Mouse (Mus musculus): ENCODE data around the gene Lgals7.

Gene Lgals7

DNA sequence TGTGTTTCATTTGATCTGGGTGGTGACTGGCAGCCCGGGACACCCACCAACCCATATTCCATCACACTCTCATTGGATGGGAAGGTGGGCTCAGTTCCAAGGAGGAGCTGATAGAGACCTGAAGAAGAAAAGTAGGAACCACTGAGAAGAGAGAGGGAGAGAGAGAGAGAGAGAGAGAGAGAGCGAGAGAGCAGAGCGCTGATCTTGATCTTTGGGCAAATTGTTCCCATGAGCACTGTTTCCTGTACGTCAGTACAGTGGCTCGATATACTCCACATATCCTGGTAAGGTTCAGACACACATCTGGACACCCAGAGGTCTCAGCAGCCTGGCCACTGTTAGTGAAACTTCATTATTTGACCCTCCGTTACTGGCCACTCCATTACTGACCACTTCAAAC is at the start of gene Lgals7:
Lgals7 (plus strand) TSS at position 314 of the 400 bp plus-strand sequence.
- DNase-seq, result no peak

DNA sequence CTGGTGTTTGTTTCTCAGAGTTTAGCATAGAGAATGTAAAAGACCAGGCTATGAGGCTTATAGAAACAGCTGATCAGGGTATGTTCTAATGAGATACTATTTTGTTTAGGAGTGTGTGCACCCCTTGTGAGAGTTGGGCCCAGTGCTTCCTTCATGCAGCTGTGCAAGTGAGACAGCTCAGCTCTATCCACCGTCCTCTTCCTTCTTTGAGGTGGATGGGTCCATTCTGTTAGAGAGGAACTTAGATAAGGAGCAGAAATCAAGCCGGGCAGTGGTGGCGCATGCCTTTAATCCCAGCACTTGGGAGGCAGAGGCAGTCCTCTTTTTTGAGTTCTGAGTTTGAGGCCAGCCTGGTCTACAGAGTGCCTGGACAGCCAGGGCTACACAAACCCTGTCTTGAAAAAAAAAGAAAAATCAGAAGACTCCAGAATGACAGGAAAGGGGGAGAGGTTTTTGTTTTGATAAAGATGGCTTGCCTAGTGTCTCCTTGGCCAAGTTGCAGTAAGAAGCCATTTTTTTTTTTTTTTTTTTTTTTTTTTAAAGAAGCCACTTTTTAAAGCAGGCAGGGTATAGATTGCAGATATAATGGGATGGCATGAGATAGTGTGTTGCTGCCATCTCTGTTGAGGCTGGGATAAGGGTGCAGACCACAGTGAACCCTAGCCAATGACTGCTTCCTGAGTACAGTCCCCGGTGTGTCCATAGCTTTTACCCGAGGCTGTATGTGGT is 49.2 kb upstream of the Lgals7 start:
- no peak for DNase-seq

DNA sequence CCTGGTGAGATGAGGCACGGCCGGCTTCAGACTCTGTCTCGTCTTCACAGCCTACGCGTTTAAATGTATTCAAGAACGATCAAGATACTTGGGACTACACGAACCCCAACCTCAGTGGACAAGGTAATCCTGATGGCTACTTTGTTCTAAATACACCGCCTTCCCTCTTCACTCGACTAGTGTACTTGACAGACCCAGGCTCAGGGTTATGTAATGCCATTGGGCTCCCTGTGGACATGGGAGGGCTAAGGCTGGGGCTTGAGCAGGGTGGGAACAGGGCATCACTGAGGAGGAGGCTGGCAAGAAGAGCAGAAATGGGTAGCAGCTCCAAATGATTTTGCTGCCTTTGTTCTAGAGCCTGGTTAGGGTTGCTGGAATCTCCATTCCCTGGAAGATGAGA is 48.4 kb upstream of the Lgals7 start:
- no peak for DNase-seq

DNA sequence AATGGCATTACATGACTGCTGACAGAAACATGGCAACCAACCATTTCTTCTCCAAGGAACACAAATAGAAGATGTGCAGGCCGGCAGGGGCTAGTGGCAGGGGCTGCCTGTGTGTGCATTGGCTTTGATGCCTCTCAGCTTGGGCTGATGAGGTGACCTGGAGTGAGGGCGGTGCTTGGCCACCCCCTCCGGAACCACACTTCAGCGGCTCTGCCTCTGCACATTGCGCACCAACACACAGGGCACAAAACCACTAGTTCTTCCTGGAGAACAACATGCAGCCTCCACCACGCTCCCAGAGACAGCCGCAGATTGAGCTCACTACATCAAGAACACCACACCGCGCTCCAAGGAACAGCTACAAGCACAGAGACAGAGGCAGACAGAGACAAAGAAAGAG is 47.5 kb upstream of the Lgals7 start:
- no peak for DNase-seq

DNA sequence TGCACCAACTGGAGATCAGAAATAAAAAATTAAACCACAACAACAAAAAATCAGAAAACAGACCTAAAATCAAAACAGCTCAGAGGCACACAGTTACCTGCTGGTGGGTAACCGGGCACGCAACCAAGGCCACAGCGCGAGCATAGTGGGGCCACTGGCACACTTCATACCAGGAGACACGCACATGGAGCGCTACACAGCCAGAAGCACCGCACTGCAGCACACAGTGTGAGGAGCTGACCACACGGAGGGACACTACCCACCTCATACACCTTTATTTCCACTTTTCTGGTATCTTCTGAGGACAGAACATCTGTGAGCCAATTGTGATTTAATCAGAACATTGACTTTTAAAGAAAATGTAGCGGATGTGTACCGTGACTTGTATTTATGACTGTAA is 46.7 kb upstream of the Lgals7 start:
- DNase-seq, result no peak

DNA sequence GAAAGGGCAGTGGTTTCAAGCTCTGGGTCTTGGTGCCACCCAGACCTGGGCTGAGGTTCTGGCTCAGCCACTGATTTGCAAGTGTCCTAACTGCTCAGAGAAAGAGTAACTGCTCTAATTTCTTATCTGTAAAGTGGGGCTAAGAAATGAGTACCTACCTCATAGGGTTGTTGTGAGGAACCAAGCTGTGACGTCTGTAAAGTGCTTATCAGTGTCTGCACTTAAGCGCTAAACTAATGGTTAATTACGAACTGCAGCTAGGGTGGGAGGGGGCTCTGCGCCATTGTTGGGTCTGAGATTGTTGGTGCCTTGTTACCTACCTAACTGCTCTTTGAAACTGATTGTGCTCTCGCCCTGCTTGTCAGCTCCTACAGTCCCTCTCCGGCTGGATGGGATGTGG is 46.1 kb upstream of the Lgals7 start:
- DNase-seq, result no peak

DNA sequence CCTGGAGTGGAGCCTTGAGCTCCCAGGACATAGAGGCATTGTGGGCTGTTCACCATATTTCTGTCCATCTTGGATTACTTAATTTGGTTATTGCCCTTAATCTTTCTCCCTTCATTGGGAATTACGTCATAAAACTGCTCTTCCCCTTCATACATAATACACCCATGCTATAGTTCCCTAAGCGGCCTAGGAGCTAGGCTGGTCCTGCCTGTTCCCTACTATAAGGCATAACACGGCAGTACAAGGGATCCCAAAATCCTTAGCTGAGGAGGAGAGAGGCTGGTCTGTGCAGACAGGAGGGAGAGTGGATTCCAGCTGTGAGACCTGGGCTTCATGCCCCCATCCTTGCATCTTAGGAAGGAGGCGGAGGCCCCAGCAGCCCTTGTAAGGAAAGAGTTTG is 45.7 kb upstream of the Lgals7 start:
- no peak for DNase-seq

DNA sequence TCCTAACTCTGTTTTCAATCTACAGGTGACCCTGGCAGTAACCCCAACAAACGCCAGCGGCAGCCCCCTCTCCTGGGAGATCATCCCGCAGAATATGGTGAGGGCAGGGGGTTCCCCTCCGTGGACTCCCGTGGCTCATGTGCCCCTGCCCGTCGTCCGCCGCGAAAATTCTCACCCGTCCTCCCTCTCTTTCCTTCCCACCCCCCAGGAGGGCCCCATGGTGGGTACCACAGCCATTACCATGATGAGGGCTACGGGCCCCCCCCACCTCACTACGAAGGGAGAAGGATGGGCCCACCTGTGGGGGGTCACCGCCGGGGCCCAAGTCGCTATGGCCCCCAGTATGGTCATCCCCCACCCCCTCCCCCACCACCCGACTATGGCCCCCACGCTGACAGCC is 45.2 kb upstream of the Lgals7 start:
- DNase-seq, result no peak

DNA sequence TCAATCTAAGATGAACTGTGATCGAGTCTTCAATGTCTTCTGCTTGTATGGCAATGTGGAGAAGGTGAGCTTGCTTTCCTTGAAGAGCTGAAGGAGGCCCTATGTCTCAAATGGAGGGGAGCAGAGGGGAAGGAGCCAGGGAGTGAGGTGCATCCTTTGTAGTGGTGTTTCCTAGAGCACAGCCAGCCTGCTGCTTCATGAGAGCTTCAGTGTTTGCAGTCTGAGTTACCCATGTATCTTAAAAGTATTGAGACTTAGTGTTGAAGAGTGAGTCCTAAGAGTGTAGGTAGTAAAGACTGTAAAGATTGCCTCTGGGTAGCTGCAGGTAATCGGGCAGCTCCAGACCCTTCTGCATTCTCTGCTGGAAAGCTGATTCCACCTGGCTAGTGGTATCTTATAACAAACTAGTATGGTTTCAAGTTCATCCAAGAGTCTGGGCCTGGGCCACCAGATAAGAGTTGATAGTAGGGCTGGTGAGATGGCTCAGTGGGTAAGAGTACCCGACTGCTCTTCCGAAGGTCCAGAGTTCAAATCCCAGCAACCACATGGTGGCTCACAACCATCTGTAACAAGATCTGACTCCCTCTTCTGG is 44.7 kb upstream of the Lgals7 start:
- no peak for DNase-seq

DNA sequence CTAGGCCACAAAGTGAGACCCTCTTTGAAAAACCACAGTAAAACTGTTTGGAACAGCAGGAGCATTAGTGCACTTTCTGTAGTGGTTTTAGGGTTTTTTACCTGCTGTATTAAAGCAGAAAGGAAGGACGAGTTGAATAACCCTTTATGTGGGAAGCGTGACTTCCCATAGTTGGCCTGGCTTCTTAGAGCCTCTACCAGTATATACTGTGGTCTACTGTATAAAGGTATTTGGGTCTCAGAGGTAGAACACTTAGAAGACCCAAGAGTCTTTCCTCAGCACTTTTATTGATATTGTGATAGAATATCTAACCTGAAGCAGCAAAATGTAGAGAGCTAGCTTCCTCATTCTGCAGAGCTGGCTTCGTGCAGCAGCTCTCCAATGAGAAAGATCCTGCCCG is 44.1 kb upstream of the Lgals7 start:
- no peak for DNase-seq

DNA sequence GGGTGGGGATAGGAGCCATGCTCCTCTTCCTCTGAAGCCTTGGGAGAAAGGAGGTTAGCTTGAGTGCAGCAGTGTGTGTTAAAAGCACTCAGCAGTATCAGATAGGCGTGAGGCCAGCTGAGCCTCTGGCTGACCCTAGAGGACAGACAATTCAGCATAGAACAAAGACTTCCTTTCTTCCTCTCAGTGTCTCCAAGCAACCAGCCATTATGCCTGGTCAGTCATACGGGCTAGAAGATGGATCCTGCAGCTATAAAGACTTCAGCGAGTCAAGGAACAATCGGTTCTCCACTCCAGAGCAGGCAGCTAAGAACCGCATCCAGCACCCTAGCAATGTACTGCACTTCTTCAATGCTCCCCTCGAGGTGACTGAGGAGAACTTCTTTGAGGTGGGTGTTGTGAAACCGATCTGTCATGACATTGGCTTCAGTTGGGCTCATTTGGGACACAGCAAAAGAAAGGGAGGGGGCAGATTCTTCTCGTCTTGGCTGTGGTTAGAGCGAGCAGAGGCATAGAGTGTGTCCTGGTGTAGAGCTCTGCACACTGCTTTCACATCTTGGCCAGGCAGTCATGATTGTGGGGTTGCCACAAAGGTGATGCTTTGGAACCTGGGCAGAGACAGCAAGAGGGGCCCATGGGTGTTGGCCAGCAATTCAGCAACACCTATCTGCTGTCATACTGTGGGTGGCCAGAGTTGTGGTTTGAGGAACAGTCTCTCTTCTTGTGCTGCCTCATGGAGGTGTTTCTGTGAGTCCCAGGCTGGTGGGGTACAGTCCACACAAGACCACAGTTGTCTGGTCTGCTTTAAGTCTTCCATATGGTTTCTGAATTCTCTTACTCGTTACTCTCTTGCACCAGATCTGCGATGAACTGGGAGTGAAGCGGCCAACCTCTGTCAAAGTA is 43.0 kb upstream of the Lgals7 start:
- DNase-seq, result no peak

DNA sequence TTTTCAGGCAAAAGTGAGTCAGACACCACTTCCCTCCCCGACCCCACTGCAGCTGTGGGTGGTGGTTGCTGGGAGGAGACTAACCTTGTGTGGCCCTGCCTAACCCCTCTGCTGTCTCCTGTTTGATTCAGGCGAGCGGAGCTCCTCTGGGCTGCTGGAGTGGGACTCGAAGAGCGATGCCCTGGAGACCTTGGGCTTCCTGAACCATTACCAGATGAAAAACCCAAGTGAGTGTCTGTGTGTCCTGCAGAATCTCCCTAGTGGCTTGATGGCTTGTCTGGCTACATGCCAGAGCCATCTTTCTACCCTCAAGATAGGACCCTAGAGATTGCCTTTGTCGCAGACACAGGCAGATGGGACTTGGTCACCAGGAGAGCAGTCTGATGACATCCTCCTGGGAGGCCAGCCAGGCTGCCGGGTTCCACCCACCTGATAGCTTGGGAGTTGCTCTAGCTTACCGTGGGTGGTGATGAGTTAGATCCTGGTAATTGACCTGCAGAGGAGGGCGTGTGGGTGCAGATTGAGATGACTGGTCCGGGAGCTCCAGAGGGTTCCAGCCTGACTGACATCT is 42.3 kb upstream of the Lgals7 start:
- DNase-seq, result no peak

DNA sequence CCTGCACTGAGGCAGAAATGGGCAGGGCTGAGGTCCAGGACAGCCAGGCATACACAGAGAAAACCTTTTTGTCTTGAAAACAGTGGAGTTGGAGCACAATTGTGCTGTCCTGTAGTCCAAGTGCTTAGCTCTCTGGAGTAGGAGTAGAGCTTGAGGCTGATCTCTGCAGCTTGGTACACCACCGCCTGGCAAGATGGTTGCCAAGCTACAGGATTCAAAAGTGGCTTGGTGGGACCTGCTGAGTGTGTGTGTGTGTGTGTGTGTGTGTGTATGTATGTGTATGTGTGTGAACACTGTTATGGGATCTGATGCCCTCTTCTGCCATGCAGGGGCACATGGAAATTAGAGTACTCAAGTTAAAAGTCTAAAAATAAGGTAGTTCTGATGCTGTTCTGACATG is 41.1 kb upstream of the Lgals7 start:
- no peak for DNase-seq

DNA sequence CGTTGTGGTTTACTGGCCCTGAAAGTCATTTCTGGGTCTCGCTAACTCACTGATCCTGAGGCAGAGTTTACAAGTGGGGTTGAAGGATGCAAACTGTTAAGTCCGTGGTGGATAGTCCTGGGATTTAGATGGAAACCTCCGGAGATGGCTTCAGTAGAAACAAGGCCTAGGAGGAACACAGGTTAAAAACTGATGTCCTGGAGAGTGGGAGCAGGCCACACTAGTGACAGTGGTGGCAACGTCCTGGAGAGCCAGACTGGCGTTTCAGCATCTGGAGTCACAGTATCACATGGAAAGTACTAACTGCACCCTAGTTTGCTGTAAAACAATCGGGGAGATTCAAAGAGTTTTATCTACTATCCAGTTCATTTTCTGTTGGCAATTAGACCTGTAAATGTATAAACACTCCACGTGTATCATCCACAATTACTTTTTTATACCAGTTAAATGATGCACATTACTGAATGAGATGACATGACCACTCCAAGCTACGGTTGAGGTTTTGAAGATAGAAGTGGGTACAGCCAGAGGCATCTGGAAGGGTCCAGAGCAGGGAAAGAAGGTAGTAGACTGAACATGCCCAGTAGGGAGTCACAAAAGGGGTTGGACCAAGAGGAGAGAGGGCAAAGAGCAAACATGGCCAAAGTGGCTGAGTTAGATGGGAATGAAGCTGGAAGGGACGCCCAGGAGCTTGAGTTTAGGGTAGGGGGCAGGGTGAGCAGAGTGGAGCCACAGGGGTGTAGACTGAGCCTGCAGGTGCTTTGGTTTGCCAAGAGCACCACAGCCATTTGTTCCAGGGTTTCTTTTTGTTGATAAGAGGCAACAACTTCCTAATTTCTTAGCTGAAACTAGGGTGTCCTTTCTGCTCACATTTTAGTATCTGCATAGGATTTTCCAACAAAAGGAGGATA is 40.4 kb upstream of the Lgals7 start:
- no peak for DNase-seq

DNA sequence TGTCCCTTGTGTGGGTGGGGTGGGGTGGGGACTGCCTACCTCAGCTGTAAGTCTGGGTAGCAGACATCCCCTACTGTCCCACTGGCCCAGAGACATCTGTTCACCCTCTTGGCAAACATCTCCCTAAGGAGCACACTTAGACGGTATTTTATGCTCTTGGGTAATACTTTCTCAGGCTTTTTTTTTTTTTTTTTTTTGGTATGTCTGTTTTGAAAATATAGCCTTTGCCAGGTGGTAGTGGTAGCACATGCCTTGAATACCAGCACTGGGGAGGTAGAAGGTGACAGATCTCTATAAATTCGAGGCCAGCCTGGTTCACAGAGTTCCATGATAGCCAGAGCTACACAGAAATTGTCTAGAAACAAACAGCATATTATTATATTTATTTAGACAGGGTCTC is 39.7 kb upstream of the Lgals7 start:
- no peak for DNase-seq

DNA sequence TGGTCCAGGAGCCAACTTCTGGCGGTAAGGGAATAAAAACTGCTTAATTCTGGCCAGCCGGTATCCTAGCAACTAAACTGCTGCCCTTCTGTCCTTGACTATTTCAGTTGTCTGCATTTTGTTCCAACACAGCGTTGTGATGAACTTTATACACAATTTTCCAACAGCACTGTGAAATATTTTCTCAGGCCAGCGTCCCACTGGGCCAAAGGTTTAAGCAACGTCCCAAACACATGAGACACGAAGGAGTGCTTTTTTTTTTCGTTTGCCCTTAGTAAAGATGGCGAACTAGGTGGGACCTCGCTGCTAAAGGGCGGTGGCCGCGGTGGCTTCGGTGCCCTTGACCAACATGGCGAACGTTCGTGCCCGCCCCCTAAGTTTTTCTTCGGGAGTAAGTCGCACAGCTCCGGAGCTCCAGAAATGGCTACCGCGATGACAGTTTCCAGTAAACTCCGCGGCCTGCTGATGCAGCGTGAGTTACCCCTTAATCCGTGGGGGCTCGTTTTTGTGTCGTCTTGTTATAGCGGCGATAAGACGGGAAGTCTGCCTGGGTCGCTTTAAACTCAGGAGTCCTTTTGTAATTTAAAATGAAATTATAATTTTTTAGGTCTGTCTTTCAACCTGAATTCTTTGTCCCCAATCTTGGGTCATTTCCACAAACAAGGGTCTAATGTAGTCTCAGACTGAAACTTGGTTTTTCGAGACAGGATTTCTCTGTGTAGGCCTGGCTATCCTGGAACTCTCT is 38.5 kb upstream of the Lgals7 start, which contains the start of gene Ech1:
Ech1 (plus strand) TSS at position 277 of the 745 bp plus-strand sequence.
- peak; percentile 94 for DNase-seq

DNA sequence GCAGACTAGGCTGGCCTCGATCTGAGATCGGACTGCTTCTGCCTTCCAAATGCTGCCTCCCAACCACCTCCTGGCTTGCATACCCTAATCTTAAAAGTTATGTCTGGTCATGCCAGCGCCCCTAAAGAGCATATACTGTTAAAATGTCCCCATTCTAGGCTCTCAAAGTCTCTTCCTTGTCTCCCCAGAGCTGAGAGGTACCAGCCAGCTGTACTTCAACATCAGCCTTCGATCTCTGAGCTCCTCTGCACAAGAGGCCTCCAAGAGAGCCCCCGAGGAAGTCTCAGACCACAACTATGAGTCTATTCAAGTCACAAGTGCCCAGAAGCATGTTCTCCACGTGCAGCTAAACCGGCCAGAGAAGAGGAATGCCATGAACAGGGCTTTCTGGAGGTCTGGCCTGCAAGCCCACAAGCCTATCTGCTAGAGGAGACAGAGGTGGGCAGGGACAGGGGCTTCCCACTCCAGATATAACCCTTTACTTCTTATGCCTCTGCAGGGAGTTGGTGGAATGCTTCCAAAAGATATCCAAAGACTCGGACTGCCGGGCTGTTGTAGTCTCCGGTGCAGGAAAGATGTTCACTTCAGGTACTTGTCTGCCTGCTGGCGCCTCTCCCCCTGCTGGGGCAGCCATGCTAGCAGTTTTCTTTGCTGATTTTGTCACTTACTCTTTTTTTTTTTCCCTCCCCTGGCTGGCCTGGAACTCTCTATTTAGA is 37.8 kb upstream of the Lgals7 start:
- peak; percentile 64 for DNase-seq

DNA sequence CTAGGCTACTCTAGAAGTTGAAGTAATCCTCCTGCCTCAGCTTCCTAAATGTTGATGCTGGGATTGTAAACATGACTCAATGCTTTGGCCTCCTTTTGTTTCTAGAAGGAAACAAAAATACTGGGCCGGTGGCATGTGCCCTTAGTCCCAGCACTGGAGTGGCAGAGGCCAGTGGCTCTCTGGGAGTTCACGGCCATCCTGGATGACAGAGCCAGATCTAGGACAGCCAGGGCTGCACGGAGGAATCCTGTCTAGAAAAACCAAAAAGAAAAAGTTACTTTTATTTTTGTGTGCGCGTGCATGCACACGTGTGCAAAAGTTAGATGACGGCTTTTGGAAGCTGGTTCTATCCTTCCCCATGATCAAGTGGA is 37.3 kb upstream of the Lgals7 start:
- DNase-seq, result no peak

DNA sequence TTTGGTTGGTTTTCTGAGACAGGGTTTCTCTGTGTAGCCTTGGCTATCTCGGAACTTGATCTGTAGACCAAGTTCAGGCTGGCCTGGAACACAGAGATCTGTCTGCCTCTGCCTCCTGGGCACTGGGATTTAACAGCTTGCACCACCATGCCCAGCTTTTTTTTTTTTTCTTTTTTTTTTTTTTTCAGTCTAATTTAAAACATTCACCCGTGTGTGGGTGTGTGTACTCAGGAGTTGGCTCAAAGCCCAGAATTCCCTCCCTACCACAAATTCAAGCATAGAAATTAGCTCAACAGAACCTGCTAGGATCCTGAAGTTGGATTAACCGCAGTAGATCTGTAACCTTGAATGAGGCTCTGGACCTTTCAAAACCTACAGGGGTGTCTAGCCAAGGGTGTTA is 36.3 kb upstream of the Lgals7 start:
- DNase-seq, result no peak

DNA sequence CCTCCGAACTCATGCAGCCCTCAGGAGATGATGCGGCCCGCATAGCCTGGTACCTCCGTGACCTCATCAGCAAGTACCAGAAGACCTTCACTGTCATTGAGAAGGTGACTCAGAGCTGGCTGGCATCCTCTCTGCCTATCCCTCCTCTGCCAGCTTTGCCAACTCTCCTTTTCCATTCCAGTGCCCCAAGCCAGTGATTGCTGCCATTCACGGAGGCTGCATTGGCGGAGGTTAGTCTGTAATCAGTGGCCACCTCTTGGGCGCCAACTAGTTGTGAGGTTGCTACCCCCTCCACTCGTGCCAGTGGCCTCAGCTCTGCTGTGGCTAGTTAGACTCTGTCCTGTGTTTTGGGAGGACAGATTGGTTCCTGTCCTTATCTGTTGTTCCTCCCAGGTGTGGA is 33.8 kb upstream of the Lgals7 start:
- no peak for DNase-seq

DNA sequence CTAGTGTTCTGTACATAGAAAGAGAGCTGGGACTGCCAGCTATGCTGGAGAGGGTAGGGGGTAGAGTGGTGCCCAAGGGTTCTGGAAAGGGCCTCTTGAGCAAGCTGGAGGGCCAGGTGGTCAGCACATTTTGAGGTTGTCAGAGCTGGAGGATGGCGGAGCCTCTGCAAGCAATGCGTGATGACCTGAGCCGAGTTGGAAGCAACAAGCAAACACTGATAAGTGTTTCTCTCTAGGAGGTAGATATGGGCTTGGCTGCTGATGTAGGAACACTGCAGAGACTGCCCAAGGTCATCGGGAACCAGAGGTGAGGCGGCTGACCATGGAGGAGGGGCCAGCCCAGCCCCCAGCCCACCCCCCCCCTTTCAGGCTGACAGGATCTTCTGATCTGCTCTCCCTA is 32.7 kb upstream of the Lgals7 start:
- no peak for DNase-seq

Data from thymus, postnatal 14 days (tissue).